Mouse (Mus musculus) C3H10T1/2 (cell line): ENCODE results near the gene Hat1. TPM values are rescaled to one million over a fixed set of nuclear protein-coding genes. Genes with fewer than 3 reads are reported as not detected.

ENCODE experiments used
- polyA plus RNA-seq, 2 experiments: library from polyadenylated mRNA; unstranded; fragments of >200 nt; fragmentation: generic; extraction: Trizol; gene quantifications; one replicate each; pipeline ENCODE4 v1.2.1; 2012; ENCODE audit warnings: missing spikeins in 2 of 2

The Hat1 gene
- polyA plus RNA-seq: 10 to 100 TPM in 1 of 2 experiments, 1 to 10 TPM in 1; 7.7 to 16.8 TPM

GRCm38 (mm10) chr2:71388951-71389763 lies at the start of gene Hat1:
TSS of gene Hat1 (plus strand) at chr2:71388958.

GRCm38 (mm10) chr2:71367125-71367880 lies 21.5 kb upstream of the Hat1 start, which contains the start of gene Slc25a12:
TSS of gene Slc25a12 (minus strand) at chr2:71367749.

DNA sequence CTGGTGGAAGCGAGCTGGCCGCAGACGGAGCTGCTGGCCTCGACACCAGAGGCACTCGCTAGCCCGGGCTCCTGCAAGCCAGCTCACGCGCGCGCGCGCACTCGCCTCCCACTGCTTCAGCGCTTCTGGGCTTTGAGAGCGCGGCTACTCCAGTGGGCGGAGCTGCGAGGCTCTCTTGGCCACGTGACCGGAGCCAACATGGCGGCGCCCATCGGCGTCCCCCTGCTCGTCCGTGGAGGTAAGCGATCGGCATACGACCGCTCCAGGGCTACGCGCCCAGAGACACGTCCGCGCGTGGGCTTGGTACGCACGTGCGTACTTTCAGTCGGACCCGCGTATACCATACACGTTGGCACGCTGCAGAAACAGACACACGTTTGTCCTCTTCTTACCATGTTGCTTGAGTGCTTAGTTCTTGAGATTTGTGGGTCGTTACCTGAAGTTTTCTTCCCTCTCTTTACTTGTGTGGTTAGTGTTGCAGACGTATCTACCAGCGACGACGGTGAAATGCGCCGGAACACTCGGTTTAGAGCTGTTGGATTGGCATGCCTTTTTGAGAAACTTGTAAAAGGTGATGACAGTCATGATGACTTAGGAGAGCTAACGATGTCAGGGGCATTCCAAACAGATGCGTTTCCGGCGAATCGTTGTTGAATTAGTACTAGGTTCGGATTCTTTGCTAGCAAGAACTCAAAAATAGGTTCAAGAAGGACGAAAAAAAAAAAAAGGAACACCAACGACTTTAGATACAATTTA lies 64.6 kb downstream of the Hat1 start, which contains the start of gene Metap1d:
Gene Metap1d, plus strand, starts transcription at position 116 of the 756 bp plus-strand sequence.

Other genes starting within 250 kb of the Hat1 start
- gene Dync1i2, start 177.3 kb upstream of the Hat1 start, polyA plus RNA-seq: 10 to 100 TPM; 23.0 to 55.1 TPM
- gene Slc25a12, start 21.2 kb upstream of the Hat1 start, polyA plus RNA-seq: 10 to 100 TPM in 1 of 2 experiments, 1 to 10 TPM in 1; 9.8 to 33.4 TPM
- 10 to 100 TPM in 1 of 2 experiments, 1 to 10 TPM in 1; 8.7 to 14.4 TPM for gene Metap1d, start 64.3 kb downstream of the Hat1 start, polyA plus RNA-seq
- 1 to 10 TPM in 1 of 2 experiments, under 1 TPM in 1; 0.59 to 1.6 TPM for gene Dlx1, start 139.2 kb downstream of the Hat1 start, polyA plus RNA-seq
- 1 to 10 TPM; 2.2 to 4.3 TPM for gene Dlx2, start 157.8 kb downstream of the Hat1 start, polyA plus RNA-seq